Mouse (Mus musculus) megakaryocyte, embryonic 14.5 days (primary cell): ENCODE data around the gene Ncaph.

Experiments used
- FLI1 ChIP-seq: IDR thresholded peaks from 2 replicates; pipeline ENCODE4 v1.6.1; 2012; ENCODE audit warnings: low read length, inconsistent platforms, mixed read lengths
- GATA1 ChIP-seq: IDR thresholded peaks from 3 replicates; pipeline ENCODE4 v1.6.1; 2012; ENCODE audit warnings: mixed read lengths, low read length, inconsistent platforms, borderline replicate concordance

- no peak for TF ChIP-seq FLI1
- no peak for TF ChIP-seq GATA1
Observed at GRCm38 (mm10) chr2:127070435-127070841, 63.3 kb downstream of the Ncaph start, which contains the start of gene Blvra.
